Mouse (Mus musculus) neural tube, embryonic 13.5 days (tissue): ENCODE results near the gene Mmgt2. TPM values are rescaled to one million over a fixed set of nuclear protein-coding genes. Genes with fewer than 3 reads are reported as not detected.
A peak's percentile ranks its signal among the peaks of the same experiment; 100 is the strongest.

Source experiments
- ATAC-seq: fragments of 200-750 bp; cut with Nextera tagmentation; 2 replicates; pipeline ENCODE4 v1.8.0; 2017; ENCODE audit warnings: low read depth, mild to moderate bottlenecking, moderate TSS enrichment, moderate library complexity
- H3K27ac ChIP-seq: fragments of 300-500 bp; sonication (generic); replicated peaks from 2 replicates; pipeline ENCODE4 v1.5.1; 2015; ENCODE audit warnings: moderate library complexity, mild to moderate bottlenecking, inconsistent platforms
- H3K27me3 ChIP-seq: fragments of 300-500 bp; sonication (generic); 2 replicates; pipeline ENCODE4 v1.6.1; 2015; ENCODE audit warnings: mild to moderate bottlenecking, inconsistent platforms
- H3K36me3 ChIP-seq: fragments of 300-500 bp; sonication (generic); 2 replicates; pipeline ENCODE4 v1.6.1; 2015; ENCODE audit warnings: mild to moderate bottlenecking, inconsistent platforms
- H3K4me1 ChIP-seq: fragments of 300-500 bp; sonication (generic); replicated peaks from 2 replicates; pipeline ENCODE4 v1.6.1; 2015; ENCODE audit warnings: inconsistent platforms
- H3K4me2 ChIP-seq: fragments of 300-500 bp; sonication (generic); 2 replicates; pipeline ENCODE4 v1.6.1; 2015; ENCODE audit warnings: inconsistent platforms, mild to moderate bottlenecking, moderate library complexity
- H3K4me3 ChIP-seq: fragments of 300-500 bp; sonication (generic); 2 replicates; pipeline ENCODE4 v1.5.1; 2015; ENCODE audit warnings: mild to moderate bottlenecking, inconsistent platforms
- H3K9ac ChIP-seq: fragments of 300-500 bp; sonication (generic); 2 replicates; pipeline ENCODE4 v1.6.1; 2015; ENCODE audit warnings: moderate library complexity, mild to moderate bottlenecking, inconsistent platforms
- H3K9me3 ChIP-seq: fragments of 300-500 bp; sonication (generic); 2 replicates; pipeline ENCODE4 v1.6.1; 2016; ENCODE audit warnings: inconsistent platforms
- WGBS: fragments of 180-500 bp; shearing (Covaris S2); methylation state at CpG from one replicate; pipeline ENCODE4 v1.1.7; 2015; 5-methylcytosine and 5-hydroxymethylcytosine counted together
- polyA plus RNA-seq: library from polyadenylated mRNA; unstranded; fragments of >200 nt; fragmentation: Nextera tagmentation; extraction: Ambion mirVana; gene quantifications from 2 replicates; pipeline ENCODE4 v1.2.1, GENCODE M21; 2015

The Mmgt2 gene
- polyA plus RNA-seq, 1 experiment from 2014 or later, result 21.4 TPM

DNA sequence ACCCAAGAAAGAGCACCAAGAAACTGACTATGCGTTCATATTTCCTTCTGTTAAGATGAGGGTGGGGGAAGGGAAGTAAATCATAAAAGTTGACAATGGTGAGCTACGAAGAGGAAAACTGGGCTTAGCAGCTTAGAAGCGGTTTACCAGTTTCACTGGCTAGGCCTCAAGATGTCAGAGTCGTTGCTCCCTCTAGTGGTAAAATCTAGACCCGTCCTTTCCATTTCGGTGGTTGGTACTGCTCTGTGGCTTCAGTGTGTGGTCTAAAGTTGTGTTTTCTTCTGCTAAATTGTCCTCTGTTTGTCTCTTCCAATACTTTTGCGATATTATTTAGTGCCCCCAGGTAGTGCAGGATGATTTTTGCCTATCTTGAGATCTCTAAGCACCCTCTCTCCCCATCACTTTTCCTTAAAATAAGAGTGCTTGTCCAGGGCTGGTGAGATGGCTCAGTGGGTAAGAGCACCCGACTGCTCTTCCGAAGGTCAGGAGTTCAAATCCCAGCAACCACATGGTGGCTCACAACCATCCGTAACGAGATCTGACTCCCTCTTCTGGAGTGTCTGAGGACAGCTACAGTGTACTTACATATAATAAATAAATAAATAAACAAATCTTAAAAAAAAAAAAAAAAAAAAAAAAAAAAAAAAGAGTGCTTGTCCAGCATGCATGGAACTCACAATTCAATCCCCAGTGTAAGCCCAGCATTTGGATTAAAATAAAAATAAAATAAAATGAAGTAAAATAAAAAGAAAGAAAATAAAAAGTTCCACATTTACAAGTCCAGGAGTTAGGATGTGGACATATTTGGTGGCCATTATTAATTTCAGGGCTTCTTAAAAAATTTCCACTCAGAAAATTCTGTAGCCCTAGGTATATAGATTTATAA, 45.1 kb downstream of the Mmgt2 start:
- 22% methylated on average over 11 of the region's 11 CpGs for WGBS
- Histone ChIP-seq H3K36me3 (no peaks in the 10 kb centered on the region), H3K27me3 (no peaks in the 10 kb centered on the region), H3K9ac (no peak overlapping the region), H3K27ac (no peak overlapping the region), H3K4me3 (no peak overlapping the region), H3K4me1 (no peaks in the 10 kb centered on the region), H3K4me2 (no peak overlapping the region), H3K9me3 (no peaks in the 10 kb centered on the region)
- ATAC-seq, result peak; percentile 85

DNA sequence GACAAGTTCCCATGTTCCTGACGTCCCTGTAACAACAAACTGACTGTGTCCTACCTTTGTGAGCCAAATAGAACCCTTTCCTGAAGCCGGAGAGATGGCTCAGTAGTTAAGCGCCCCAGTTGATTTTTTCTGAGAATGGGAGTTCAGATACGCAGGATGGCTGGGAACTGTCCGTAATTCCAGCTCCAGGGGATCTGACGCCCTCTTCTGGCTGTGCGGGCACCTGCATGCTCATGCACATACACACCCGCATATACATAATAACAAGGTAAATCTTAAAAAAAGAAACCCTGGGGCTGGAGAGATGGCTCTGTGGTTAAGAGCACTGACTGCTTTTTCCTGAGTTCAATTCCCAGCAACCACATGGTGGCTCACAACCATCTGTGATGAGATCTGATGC, 46.7 kb downstream of the Mmgt2 start:
- no peak overlapping the region for H3K27ac ChIP-seq
- H3K9me3 ChIP-seq, result no peaks in the 10 kb centered on the region

DNA sequence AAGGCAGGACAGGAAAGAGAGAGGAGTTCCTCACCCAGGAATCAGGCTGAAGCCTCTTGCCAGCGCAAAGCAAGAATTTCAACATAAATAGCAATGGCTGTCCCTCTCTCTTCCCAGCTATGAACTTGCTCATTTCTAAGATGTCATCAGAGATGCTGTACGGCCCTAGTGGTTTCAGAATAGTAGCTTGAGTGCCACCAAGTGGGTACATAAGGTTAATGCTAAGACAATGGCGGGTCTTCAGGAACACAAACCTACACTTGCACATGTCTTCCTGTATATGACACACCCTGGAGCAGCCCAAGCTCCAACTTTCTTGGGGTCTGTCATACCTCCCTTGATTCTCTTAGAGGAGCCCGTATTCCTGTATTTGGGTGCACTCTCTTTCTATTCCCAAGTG, 51.3 kb downstream of the Mmgt2 start:
- no peak overlapping the region for H3K4me3 ChIP-seq
- no peaks in the 10 kb centered on the region for H3K9me3 ChIP-seq
- H3K27ac ChIP-seq, result no peak overlapping the region
- no peaks in the 10 kb centered on the region for H3K4me1 ChIP-seq
- WGBS, result 71% methylated on average over 4 of the region's 4 CpGs
- H3K36me3 ChIP-seq, result no peaks in the 10 kb centered on the region
- H3K27me3 ChIP-seq, result no peaks in the 10 kb centered on the region
- no peak for ATAC-seq
- no peak overlapping the region for H3K4me2 ChIP-seq
- H3K9ac ChIP-seq, result no peak overlapping the region

More for the DNA sequence above, 46.7 kb downstream of the Mmgt2 start:
- Histone ChIP-seq H3K4me3 (no peak overlapping the region), H3K27me3 (no peaks in the 10 kb centered on the region), H3K36me3 (no peaks in the 10 kb centered on the region), H3K4me2 (no peak overlapping the region), H3K9ac (no peak overlapping the region), H3K4me1 (no peaks in the 10 kb centered on the region)
- WGBS, result 91% methylated on average over 8 of the region's 8 CpGs
- ATAC-seq, result no peak

DNA sequence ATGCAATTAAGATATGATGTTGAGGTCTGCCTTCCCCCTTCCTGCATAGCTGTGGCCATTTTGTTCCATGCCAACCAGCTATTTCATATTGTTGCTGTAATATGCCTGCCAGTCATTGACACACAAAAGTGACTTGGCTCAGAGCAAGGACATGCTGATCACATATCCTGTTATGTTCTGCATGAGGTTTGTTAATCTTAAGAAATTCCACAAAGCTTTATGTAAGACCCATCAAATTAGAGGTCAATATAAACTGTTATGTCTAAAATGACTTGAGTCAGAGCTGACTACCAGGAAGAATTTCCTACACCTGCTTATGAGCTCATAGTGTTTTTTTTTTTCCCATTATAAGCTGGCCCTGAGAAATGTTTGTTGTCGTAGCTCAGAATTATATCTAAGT, 52.8 kb downstream of the Mmgt2 start:
- Histone ChIP-seq H3K9ac (no peak overlapping the region), H3K4me1 (no peaks in the 10 kb centered on the region), H3K27ac (no peak overlapping the region), H3K9me3 (no peaks in the 10 kb centered on the region), H3K4me3 (no peak overlapping the region), H3K27me3 (no peaks in the 10 kb centered on the region), H3K4me2 (no peak overlapping the region), H3K36me3 (no peaks in the 10 kb centered on the region)
- 78% methylated on average over 1 of the region's 1 CpGs for WGBS
- no peak for ATAC-seq

- H3K27me3 ChIP-seq, result no peaks in the 10 kb centered on the region
- no peak overlapping the region for H3K9ac ChIP-seq
- no peaks in the 10 kb centered on the region for H3K4me1 ChIP-seq
- H3K9me3 ChIP-seq, result no peaks in the 10 kb centered on the region
- peaks cover 27% of the 10 kb centered on the region for H3K36me3 ChIP-seq
- ATAC-seq, result no peak
- no peak overlapping the region for H3K27ac ChIP-seq
- 89% methylated on average over 2 of the region's 2 CpGs for WGBS
- H3K4me2 ChIP-seq, result no peak overlapping the region
- no peak overlapping the region for H3K4me3 ChIP-seq
Measured at GRCm38 (mm10) chr11:62706141-62706540, 57.7 kb downstream of the Mmgt2 start.

- Histone ChIP-seq H3K4me3 (no peak overlapping the region), H3K9ac (no peak overlapping the region), H3K36me3 (peaks cover 46% of the 10 kb centered on the region), H3K27ac (no peak overlapping the region), H3K4me1 (no peaks in the 10 kb centered on the region), H3K4me2 (no peak overlapping the region), H3K9me3 (no peaks in the 10 kb centered on the region), H3K27me3 (no peaks in the 10 kb centered on the region)
- no peak for ATAC-seq
- 76% methylated on average over 7 of the region's 7 CpGs for WGBS
Measured at GRCm38 (mm10) chr11:62708252-62708651, 59.8 kb downstream of the Mmgt2 start.

DNA sequence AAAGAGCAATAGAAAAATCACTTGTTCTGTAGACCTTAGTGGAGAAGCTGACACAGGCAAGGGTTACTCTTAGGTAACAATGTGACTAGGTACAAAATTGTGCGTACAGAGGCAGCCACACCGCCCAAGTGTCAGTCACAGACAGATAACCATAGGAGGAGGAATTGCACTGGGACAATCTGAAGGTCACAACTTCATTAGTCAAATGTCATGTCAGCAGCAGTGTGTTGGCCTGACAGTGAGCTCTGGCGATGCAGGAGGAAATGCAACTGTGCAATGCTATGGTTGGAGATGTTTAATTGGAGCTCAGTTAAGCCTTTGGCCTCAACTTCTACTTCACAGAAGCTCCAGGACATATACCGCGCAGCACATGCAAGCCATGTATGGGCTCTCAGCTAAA, 62.2 kb downstream of the Mmgt2 start:
- WGBS, result 88% methylated on average over 5 of the region's 5 CpGs
- Histone ChIP-seq H3K4me1 (no peaks in the 10 kb centered on the region), H3K4me3 (no peak overlapping the region), H3K4me2 (no peak overlapping the region), H3K36me3 (peaks cover 68% of the 10 kb centered on the region), H3K9me3 (no peaks in the 10 kb centered on the region), H3K9ac (no peak overlapping the region), H3K27ac (no peak overlapping the region), H3K27me3 (no peaks in the 10 kb centered on the region)
- ATAC-seq, result no peak

Other genes with a start within 250 kb of the Mmgt2 start
- gene Pigl, start 190.2 kb upstream of the Mmgt2 start, polyA plus RNA-seq, result 7.7 and 9.5 TPM in 2 replicates
- 185 and 190 TPM in 2 replicates for gene Ncor1, start 190.1 kb upstream of the Mmgt2 start, polyA plus RNA-seq
- gene Cenpv, start 109.4 kb upstream of the Mmgt2 start, polyA plus RNA-seq, result 52.2 and 62.6 TPM in 2 replicates
- 4,310 and 4,558 TPM in 2 replicates for gene Ubb, start 97.5 kb upstream of the Mmgt2 start, polyA plus RNA-seq
- gene Trpv2, start 74.2 kb upstream of the Mmgt2 start, polyA plus RNA-seq, result 23.1 and 25.0 TPM in 2 replicates
- gene Lrrc75a, start 141 bp upstream of the Mmgt2 start, polyA plus RNA-seq, result 8.5 and 8.9 TPM in 2 replicates
- 18.7 and 18.9 TPM in 2 replicates for gene Zfp287, start 83.2 kb downstream of the Mmgt2 start, polyA plus RNA-seq
- gene Gm10428, start 104.4 kb downstream of the Mmgt2 start, polyA plus RNA-seq, result not detected in 2 replicates
- 30.2 and 34.5 TPM in 2 replicates for gene Zfp286, start 140.8 kb downstream of the Mmgt2 start, polyA plus RNA-seq
- 9.6 and 10.2 TPM in 2 replicates for gene Trim16, start 171.6 kb downstream of the Mmgt2 start, polyA plus RNA-seq
- gene Fbxw10, start 198.4 kb downstream of the Mmgt2 start, polyA plus RNA-seq, result 0.39 and 0.52 TPM in 2 replicates
- gene Tvp23b, start 230.8 kb downstream of the Mmgt2 start, polyA plus RNA-seq, result 46.9 and 58.4 TPM in 2 replicates